Mouse (Mus musculus) limb, embryonic 12.5 days (tissue): ENCODE data around the gene Tardbp. TPM values are rescaled to one million over a fixed set of nuclear protein-coding genes. Genes with fewer than 3 reads are reported as not detected.
A peak's percentile ranks its signal among the peaks of the same experiment; 100 is the strongest.

Source experiments
- ATAC-seq: fragments of 200-750 bp; cut with Nextera tagmentation; 2 replicates; pipeline ENCODE4 v1.8.0; 2017; ENCODE audit warnings: low read depth, moderate TSS enrichment; ENCODE audit not compliant: insufficient number of reproducible peaks, insufficient read depth, low FRiP score, low TSS enrichment
- H3K27ac ChIP-seq: fragments of 300-500 bp; sonication (generic); 2 replicates; pipeline ENCODE4 v1.5.1; 2016; ENCODE audit warnings: mild to moderate bottlenecking, moderate library complexity
- H3K27me3 ChIP-seq: fragments of 300-500 bp; sonication (generic); 2 replicates; pipeline ENCODE4 v1.6.1; 2016; ENCODE audit warnings: mild to moderate bottlenecking, moderate library complexity
- H3K36me3 ChIP-seq: fragments of 300-500 bp; sonication (generic); 2 replicates; pipeline ENCODE4 v1.6.1; 2016; ENCODE audit warnings: mild to moderate bottlenecking, moderate library complexity
- H3K4me1 ChIP-seq: fragments of 300-500 bp; sonication (generic); replicated peaks from 2 replicates; pipeline ENCODE4 v1.6.1; 2016
- H3K4me2 ChIP-seq: fragments of 300-500 bp; sonication (generic); 2 replicates; pipeline ENCODE4 v1.6.1; 2016; ENCODE audit warnings: mild to moderate bottlenecking, moderate library complexity
- H3K4me3 ChIP-seq: fragments of 300-500 bp; sonication (generic); replicated peaks from 2 replicates; pipeline ENCODE4 v1.5.1; 2016; ENCODE audit warnings: mild to moderate bottlenecking
- H3K9ac ChIP-seq: fragments of 300-500 bp; sonication (generic); replicated peaks from 2 replicates; pipeline ENCODE4 v1.6.1; 2016; ENCODE audit warnings: mild to moderate bottlenecking, moderate library complexity
- H3K9me3 ChIP-seq: fragments of 300-500 bp; sonication (generic); 2 replicates; pipeline ENCODE4 v1.6.1; 2016; ENCODE audit warnings: mild to moderate bottlenecking, moderate library complexity
- WGBS: fragments of 180-500 bp; shearing (Covaris S2); methylation state at CpG from one replicate; pipeline ENCODE4 v1.1.7; 2016; 5-methylcytosine and 5-hydroxymethylcytosine counted together
- polyA plus RNA-seq: library from polyadenylated mRNA; unstranded; fragments of >200 nt; fragmentation: Nextera tagmentation; extraction: Ambion mirVana; gene quantifications from 2 replicates; pipeline ENCODE4 v1.2.1, GENCODE M21; 2016

The Tardbp gene
- 398 and 416 TPM in 2 replicates for polyA plus RNA-seq

GRCm38 (mm10) chr4:148626623-148627185 lies at the start of gene Tardbp:
Gene Tardbp, minus strand, starts transcription at chr4:148627019.
- peaks cover 17% of the 10 kb centered on the region for H3K4me1 ChIP-seq
- peak within 1 kb of the TSS; percentile 99 for H3K4me3 ChIP-seq
- H3K27ac ChIP-seq: peak within 1 kb of the TSS; percentile 98
- peak; percentile 93 for ATAC-seq
- peak within 1 kb of the TSS; percentile 100 for H3K9ac ChIP-seq
- no peaks in the 10 kb centered on the region for H3K27me3 ChIP-seq
- peak within 1 kb of the TSS; percentile 82 for H3K4me2 ChIP-seq
- H3K36me3 ChIP-seq: peaks cover 35% of the 10 kb centered on the region
- H3K9me3 ChIP-seq: no peaks in the 10 kb centered on the region
- under 1% methylated on average over 51 of the region's 51 CpGs for WGBS

- H3K27me3 ChIP-seq: peaks cover 21% of the 10 kb centered on the region
- no peaks in the 10 kb centered on the region for H3K36me3 ChIP-seq
- H3K9me3 ChIP-seq: no peaks in the 10 kb centered on the region
- H3K27ac ChIP-seq: no peak overlapping the region
- H3K9ac ChIP-seq: no peak overlapping the region
- no peak; the same call in 1 of the 2 replicates for ATAC-seq
- H3K4me1 ChIP-seq: peaks cover 21% of the 10 kb centered on the region
- H3K4me2 ChIP-seq: no peak overlapping the region
- 45% methylated on average over 15 of the region's 16 CpGs for WGBS
- no peak overlapping the region for H3K4me3 ChIP-seq
These were observed 49.6 kb upstream of the Tardbp start for GRCm38 (mm10) chr4:148676188-148676960.

GRCm38 (mm10) chr4:148675043-148675442 lies 48.2 kb upstream of the Tardbp start:
- ATAC-seq: no peak
- peaks cover 21% of the 10 kb centered on the region for H3K27me3 ChIP-seq
- H3K4me3 ChIP-seq: no peak overlapping the region
- WGBS: 43% methylated on average over 7 of the region's 7 CpGs
- H3K4me2 ChIP-seq: no peak overlapping the region
- no peak overlapping the region for H3K9ac ChIP-seq
- no peaks in the 10 kb centered on the region for H3K36me3 ChIP-seq
- H3K9me3 ChIP-seq: no peaks in the 10 kb centered on the region
- H3K27ac ChIP-seq: no peak overlapping the region
- H3K4me1 ChIP-seq: peaks cover 21% of the 10 kb centered on the region

- WGBS: 51% methylated on average over 16 of the region's 16 CpGs
- peaks cover 10% of the 10 kb centered on the region for H3K4me1 ChIP-seq
- no peak overlapping the region for H3K9ac ChIP-seq
- H3K4me3 ChIP-seq: no peak overlapping the region
- H3K4me2 ChIP-seq: no peak overlapping the region
- no peaks in the 10 kb centered on the region for H3K9me3 ChIP-seq
- H3K27me3 ChIP-seq: peaks cover 25% of the 10 kb centered on the region
- no peak for ATAC-seq
- no peaks in the 10 kb centered on the region for H3K36me3 ChIP-seq
- no peak overlapping the region for H3K27ac ChIP-seq
These were observed 44.6 kb upstream of the Tardbp start for GRCm38 (mm10) chr4:148671230-148671947.

- ATAC-seq: no peak
- Histone ChIP-seq H3K27me3 (peaks cover 28% of the 10 kb centered on the region), H3K4me3 (no peak overlapping the region), H3K36me3 (no peaks in the 10 kb centered on the region), H3K27ac (no peak overlapping the region), H3K9ac (no peak overlapping the region), H3K4me1 (peaks cover 18% of the 10 kb centered on the region), H3K9me3 (no peaks in the 10 kb centered on the region), H3K4me2 (no peak overlapping the region)
- 86% methylated on average over 15 of the region's 15 CpGs for WGBS
These were observed 40.4 kb upstream of the Tardbp start for GRCm38 (mm10) chr4:148667006-148667755.

- Histone ChIP-seq H3K4me1 (peaks cover 16% of the 10 kb centered on the region), H3K4me2 (no peak overlapping the region), H3K27me3 (peaks cover 32% of the 10 kb centered on the region), H3K4me3 (no peak overlapping the region), H3K36me3 (no peaks in the 10 kb centered on the region), H3K9me3 (no peaks in the 10 kb centered on the region), H3K9ac (no peak overlapping the region), H3K27ac (no peak overlapping the region)
- WGBS: 36% methylated on average over 6 of the region's 6 CpGs
- ATAC-seq: no peak
These were observed 37.2 kb upstream of the Tardbp start for GRCm38 (mm10) chr4:148664021-148664420.

- H3K27ac ChIP-seq: no peak overlapping the region
- no peaks in the 10 kb centered on the region for H3K36me3 ChIP-seq
- no peak overlapping the region for H3K4me2 ChIP-seq
- H3K4me1 ChIP-seq: peaks cover 16% of the 10 kb centered on the region
- H3K27me3 ChIP-seq: peaks cover 25% of the 10 kb centered on the region
- no peak overlapping the region for H3K9ac ChIP-seq
- no peaks in the 10 kb centered on the region for H3K9me3 ChIP-seq
- no peak overlapping the region for H3K4me3 ChIP-seq
- ATAC-seq: no peak
- 71% methylated on average over 7 of the region's 7 CpGs for WGBS
These were observed 36.5 kb upstream of the Tardbp start for GRCm38 (mm10) chr4:148663326-148663725.

GRCm38 (mm10) chr4:148662168-148662965 lies 35.5 kb upstream of the Tardbp start:
- ATAC-seq: no peak
- no peak overlapping the region for H3K9ac ChIP-seq
- H3K4me1 ChIP-seq: peaks cover 16% of the 10 kb centered on the region
- H3K27ac ChIP-seq: no peak overlapping the region
- H3K4me3 ChIP-seq: peak overlapping the region; percentile 11; the same call in 1 of the 2 replicates
- no peaks in the 10 kb centered on the region for H3K36me3 ChIP-seq
- peak overlapping the region; percentile 41 for H3K4me2 ChIP-seq
- 28% methylated on average over 21 of the region's 21 CpGs for WGBS
- H3K9me3 ChIP-seq: no peaks in the 10 kb centered on the region
- H3K27me3 ChIP-seq: peaks cover 31% of the 10 kb centered on the region

GRCm38 (mm10) chr4:148660174-148660573 lies 33.4 kb upstream of the Tardbp start:
- Histone ChIP-seq H3K4me3 (no peak overlapping the region), H3K27me3 (peaks cover 36% of the 10 kb centered on the region), H3K4me2 (no peak overlapping the region), H3K9me3 (no peaks in the 10 kb centered on the region), H3K36me3 (no peaks in the 10 kb centered on the region), H3K9ac (no peak overlapping the region), H3K27ac (no peak overlapping the region), H3K4me1 (peaks cover 24% of the 10 kb centered on the region)
- no peak for ATAC-seq
- 32% methylated on average over 3 of the region's 3 CpGs for WGBS

- Histone ChIP-seq H3K4me1 (peaks cover 16% of the 10 kb centered on the region), H3K36me3 (no peaks in the 10 kb centered on the region), H3K9me3 (no peaks in the 10 kb centered on the region), H3K4me2 (no peak overlapping the region), H3K4me3 (no peak overlapping the region), H3K27ac (no peak overlapping the region), H3K27me3 (peaks cover 19% of the 10 kb centered on the region), H3K9ac (no peak overlapping the region)
- 86% methylated on average over 13 of the region's 13 CpGs for WGBS
- ATAC-seq: no peak
These were observed 31.0 kb upstream of the Tardbp start for GRCm38 (mm10) chr4:148657776-148658175.
